Mouse (Mus musculus): ENCODE measurements around the gene Abcf2.

- TF ChIP-seq CTCF (IDR thresholded peaks at IDR 0.05; ENCODE audit: low read depth) (no peak), EP300 (IDR thresholded peaks at IDR 0.05; ENCODE audit: low read depth) (no peak)
Observed at GRCm38 (mm10) chr5:24553621-24554244, 23.5 kb downstream of the Abcf2 start.

Data from heart, postnatal 0 days (tissue).